Mouse (Mus musculus) myocyte (in vitro differentiated cells): ENCODE data around the gene Vamp5.

Source experiments
- E2F4 ChIP-seq: IDR thresholded peaks from one replicate; pipeline ENCODE4 v1.6.1; 2011; ENCODE audit warnings: mild to moderate bottlenecking, control low read depth, moderate library complexity; ENCODE audit not compliant: insufficient read depth
- POLR2A ChIP-seq: IDR thresholded peaks from one replicate; pipeline ENCODE4 v1.6.1; 2011; ENCODE audit warnings: low read depth, mild to moderate bottlenecking, control low read depth, moderate library complexity; ENCODE audit not compliant: insufficient read length
- USF1 ChIP-seq: IDR thresholded peaks from one replicate; pipeline ENCODE4 v1.6.1; 2011; ENCODE audit warnings: low read depth, mild to moderate bottlenecking, control low read depth, moderate library complexity

DNA sequence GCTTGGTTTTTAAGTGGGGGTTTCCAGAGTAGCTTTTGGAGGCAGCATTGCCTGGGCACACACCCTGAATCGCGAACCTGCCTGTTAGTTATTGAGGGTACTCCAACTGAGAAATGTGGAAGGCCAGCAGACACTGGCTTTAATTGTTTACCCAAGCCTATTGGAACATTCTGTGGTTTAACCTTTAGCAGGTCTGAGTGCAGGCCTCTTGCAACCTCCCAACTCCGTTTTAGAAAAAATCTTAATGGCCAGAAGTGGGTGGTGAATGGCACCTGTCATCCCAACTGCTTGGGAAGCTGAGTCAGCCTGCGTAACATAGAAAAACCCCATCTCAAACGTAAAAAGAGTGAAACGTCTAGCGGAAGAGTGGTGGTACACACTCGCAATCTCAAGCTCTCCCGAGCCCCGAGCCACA is 16.6 kb upstream of the Vamp5 start:
- no peak for TF ChIP-seq E2F4
- TF ChIP-seq POLR2A: no peak
- TF ChIP-seq USF1: no peak
